Mouse (Mus musculus) lung, postnatal 0 days (tissue): Measurements from ENCODE around the gene Slfn8.

Experiments used
- CTCF ChIP-seq: IDR thresholded peaks from 2 replicates; pipeline ENCODE4 v1.5.1; 2016; ENCODE audit warnings: antibody characterized with exemption, mild to moderate bottlenecking
- EP300 ChIP-seq: IDR thresholded peaks from 2 replicates; pipeline ENCODE4 v1.6.1; 2016; ENCODE audit warnings: antibody characterized with exemption, mild to moderate bottlenecking, control low read depth

DNA sequence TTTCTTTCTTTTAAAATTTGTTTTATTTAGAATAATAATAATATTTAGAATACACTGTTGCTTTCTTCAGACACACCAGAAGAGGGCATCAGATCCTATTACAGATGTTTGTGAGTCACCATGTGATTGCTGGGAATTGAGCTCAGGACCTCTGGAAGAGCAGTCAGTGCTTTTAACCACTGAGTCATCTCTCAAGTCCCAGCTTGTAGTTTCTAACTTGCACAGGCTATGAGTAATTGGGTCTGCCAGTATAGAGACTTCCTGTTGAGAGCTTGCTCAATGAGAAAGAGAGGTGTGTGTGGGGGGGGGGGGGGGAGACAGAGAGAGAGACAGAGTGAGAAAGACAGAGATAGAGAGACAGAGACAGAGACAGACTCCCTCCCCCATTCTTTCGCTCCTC lies 18.5 kb upstream of the Slfn8 start:
- no peak for TF ChIP-seq CTCF
- TF ChIP-seq EP300 = no peak
